Mouse (Mus musculus) c-Kit-positive CD71-positive TER-119-positive erythroid progenitor cells, embryonic 14.5 days (primary cell): ENCODE results near the gene Tbc1d16.

Source experiments
- DNase-seq: peaks from one replicate; pipeline ENCODE4 v3.0.0-alpha.2; 2013; ENCODE audit warnings: low spot score

Gene Tbc1d16

GRCm38 (mm10) chr11:119143376-119144002 is 84.8 kb downstream of the Tbc1d16 start:
- DNase-seq = no peak

GRCm38 (mm10) chr11:119142615-119143014 is 85.7 kb downstream of the Tbc1d16 start:
- no peak for DNase-seq

- no peak for DNase-seq
These were observed 89.3 kb downstream of the Tbc1d16 start for GRCm38 (mm10) chr11:119139026-119139425.

GRCm38 (mm10) chr11:119138205-119138604 is 90.1 kb downstream of the Tbc1d16 start:
- no peak for DNase-seq

GRCm38 (mm10) chr11:119134586-119134985 is 93.7 kb downstream of the Tbc1d16 start:
- DNase-seq = no peak

- DNase-seq = no peak
These were observed 94.7 kb downstream of the Tbc1d16 start for GRCm38 (mm10) chr11:119133437-119134221.

GRCm38 (mm10) chr11:119132198-119133035 is 95.9 kb downstream of the Tbc1d16 start:
- no peak for DNase-seq

GRCm38 (mm10) chr11:119130081-119130765 is 98.1 kb downstream of the Tbc1d16 start:
- DNase-seq = no peak

- DNase-seq = no peak
These were observed 98.8 kb downstream of the Tbc1d16 start for GRCm38 (mm10) chr11:119129281-119130058.

- no peak for DNase-seq
These were observed 99.5 kb downstream of the Tbc1d16 start for GRCm38 (mm10) chr11:119128668-119129280.

GRCm38 (mm10) chr11:119127686-119128473 is 100.4 kb downstream of the Tbc1d16 start:
- DNase-seq = no peak

- no peak for DNase-seq
These were observed 101.2 kb downstream of the Tbc1d16 start for GRCm38 (mm10) chr11:119127147-119127546.

- no peak for DNase-seq
These were observed 102.1 kb downstream of the Tbc1d16 start for GRCm38 (mm10) chr11:119125929-119126861.

- no peak for DNase-seq
These were observed 103.8 kb downstream of the Tbc1d16 start for GRCm38 (mm10) chr11:119124536-119124935.

GRCm38 (mm10) chr11:119123522-119124319 is 104.6 kb downstream of the Tbc1d16 start:
- no peak for DNase-seq

- no peak for DNase-seq
These were observed 105.9 kb downstream of the Tbc1d16 start for GRCm38 (mm10) chr11:119122396-119122795.

GRCm38 (mm10) chr11:119118905-119119304 is 109.4 kb downstream of the Tbc1d16 start:
- DNase-seq = no peak

- no peak for DNase-seq
These were observed 110.4 kb downstream of the Tbc1d16 start for GRCm38 (mm10) chr11:119117945-119118344.
